Mouse (Mus musculus) testis, adult 2 months (tissue): ENCODE measurements around the gene Slc35a1.

ENCODE experiments used
- CTCF ChIP-seq: fragments of 200-500 bp; IDR thresholded peaks from 2 replicates; pipeline ENCODE4 v1.5.1; 2012; ENCODE audit warnings: low read depth, mild to moderate bottlenecking, inconsistent platforms, low read length, moderate library complexity; ENCODE audit not compliant: control insufficient read depth, insufficient read depth, insufficient replicate concordance
- POLR2A ChIP-seq: fragments of 200-500 bp; IDR thresholded peaks from 2 replicates; pipeline ENCODE4 v1.6.1; 2012; ENCODE audit warnings: low read depth, mild to moderate bottlenecking, inconsistent platforms, low read length, moderate library complexity; ENCODE audit not compliant: control insufficient read depth

- TF ChIP-seq POLR2A (no peak), CTCF (no peak)
These were observed 25.3 kb downstream of the Slc35a1 start for GRCm38 (mm10) chr4:34661927-34662326.
